Mouse (Mus musculus) left cerebral cortex, postnatal 14 days (tissue): ENCODE measurements at regions not wholly inside any gene's neighbourhood (a gene's known extent, or its start where the extent isn't known, plus 50 kb on each side); places are given as distances from the start of the nearest gene placed in this dataset.
"Not testable (repeated sequence)": the region's sequence is repeated elsewhere in the genome, so short reads cannot be mapped to it uniquely, and the experiment has no call there.

ENCODE experiments used
- DNase-seq, 2 experiments: peaks; one replicate each; pipeline ENCODE4 v3.0.0; 2021 to 2022; ENCODE audit warnings: low spot score in 2 of 2, mixed read lengths in 1 of 2
- intact Hi-C: fragments of 180-260 bp; cut with DNase I; formaldehyde crosslinking; loops from one replicate; pipeline ENCODE4 v1.15.1; 2025

- intact Hi-C loops, result no loop called here
- no peak for DNase-seq
Measured at GRCm38 (mm10) chr1:83847992-83848391, 440.0 kb upstream of the Sphkap start.

GRCm38 (mm10) chr1:83844827-83845379 lies 436.9 kb upstream of the Sphkap start:
- intact Hi-C loops, result no loop called here
- DNase-seq, result no peak

GRCm38 (mm10) chr1:83835965-83836364 lies 428.0 kb upstream of the Sphkap start:
- intact Hi-C loops, result no loop called here

GRCm38 (mm10) chr1:83832946-83833345 lies 424.9 kb upstream of the Sphkap start:
- DNase-seq, result no peak
- intact Hi-C loops, result no loop called here

More at GRCm38 (mm10) chr1:83835965-83836364, 428.0 kb upstream of the Sphkap start:
- DNase-seq, result no peak

- no peak for DNase-seq
- intact Hi-C loops, result no loop called here
Measured at GRCm38 (mm10) chr1:83831900-83832535, 424.0 kb upstream of the Sphkap start.

- peak in 1 of 2 experiments; percentile 4 for DNase-seq
- intact Hi-C loops, result no loop called here
Measured at GRCm38 (mm10) chr1:83830025-83830645, 422.1 kb upstream of the Sphkap start.

- intact Hi-C loops, DNase-seq: not testable (repeated sequence)
Measured at GRCm38 (mm10) chr1:83811162-83811561, 403.2 kb upstream of the Sphkap start.

- intact Hi-C loops, result no loop called here
- no peak for DNase-seq
Measured at GRCm38 (mm10) chr1:83808432-83808831, 400.4 kb upstream of the Sphkap start.

GRCm38 (mm10) chr1:83803345-83804041 lies 395.5 kb upstream of the Sphkap start:
- no peak for DNase-seq

GRCm38 (mm10) chr1:83801759-83802158 lies 393.8 kb upstream of the Sphkap start:
- no peak for DNase-seq
- intact Hi-C loops, result no loop called here

More at GRCm38 (mm10) chr1:83803345-83804041, 395.5 kb upstream of the Sphkap start:
- intact Hi-C loops, result no loop called here

GRCm38 (mm10) chr1:83796961-83797891 lies 389.2 kb upstream of the Sphkap start:
- intact Hi-C loops, result no loop called here
- peak; percentile 2 to 3 for DNase-seq

GRCm38 (mm10) chr1:83777151-83777550 lies 369.2 kb upstream of the Sphkap start:
- intact Hi-C loops, result no loop called here
- DNase-seq, result no peak

- intact Hi-C loops, result no loop called here
- DNase-seq, result no peak
Measured at GRCm38 (mm10) chr1:83771160-83771559, 363.2 kb upstream of the Sphkap start.

GRCm38 (mm10) chr1:83761499-83761898 lies 353.5 kb upstream of the Sphkap start:
- intact Hi-C loops, result no loop called here
- no peak for DNase-seq

- DNase-seq, result no peak
- intact Hi-C loops, result no loop called here
Measured at GRCm38 (mm10) chr1:83756866-83757265, 348.9 kb upstream of the Sphkap start.

- DNase-seq, result no peak
- intact Hi-C loops, result no loop called here
Measured at GRCm38 (mm10) chr1:83755336-83755735, 347.3 kb upstream of the Sphkap start.

- intact Hi-C loops, result no loop called here
- DNase-seq, result no peak
Measured at GRCm38 (mm10) chr1:83752976-83753375, 345.0 kb upstream of the Sphkap start.

GRCm38 (mm10) chr1:83748974-83749373 lies 341.0 kb upstream of the Sphkap start:
- intact Hi-C loops, result loop anchor here (5.0 to 10.0 kb wide), 4 partner anchors 363 to 948 kb away; partner anchors contain the start of gene Dner

GRCm38 (mm10) chr1:83748061-83748460 lies 340.1 kb upstream of the Sphkap start:
- no peak for DNase-seq
- intact Hi-C loops, result loop anchor here (5.0 to 10.0 kb wide), 4 partner anchors 364 to 949 kb away; partner anchors contain the start of gene Dner

More at GRCm38 (mm10) chr1:83748974-83749373, 341.0 kb upstream of the Sphkap start:
- DNase-seq, result no peak
